Mouse (Mus musculus) lung, postnatal 25 days (tissue): ENCODE results near the gene Kcnb1.

Experiments
- DNase-seq: peaks from one replicate; pipeline ENCODE4 v3.0.0; 2022; ENCODE audit warnings: low spot score

Kcnb1 gene

DNA sequence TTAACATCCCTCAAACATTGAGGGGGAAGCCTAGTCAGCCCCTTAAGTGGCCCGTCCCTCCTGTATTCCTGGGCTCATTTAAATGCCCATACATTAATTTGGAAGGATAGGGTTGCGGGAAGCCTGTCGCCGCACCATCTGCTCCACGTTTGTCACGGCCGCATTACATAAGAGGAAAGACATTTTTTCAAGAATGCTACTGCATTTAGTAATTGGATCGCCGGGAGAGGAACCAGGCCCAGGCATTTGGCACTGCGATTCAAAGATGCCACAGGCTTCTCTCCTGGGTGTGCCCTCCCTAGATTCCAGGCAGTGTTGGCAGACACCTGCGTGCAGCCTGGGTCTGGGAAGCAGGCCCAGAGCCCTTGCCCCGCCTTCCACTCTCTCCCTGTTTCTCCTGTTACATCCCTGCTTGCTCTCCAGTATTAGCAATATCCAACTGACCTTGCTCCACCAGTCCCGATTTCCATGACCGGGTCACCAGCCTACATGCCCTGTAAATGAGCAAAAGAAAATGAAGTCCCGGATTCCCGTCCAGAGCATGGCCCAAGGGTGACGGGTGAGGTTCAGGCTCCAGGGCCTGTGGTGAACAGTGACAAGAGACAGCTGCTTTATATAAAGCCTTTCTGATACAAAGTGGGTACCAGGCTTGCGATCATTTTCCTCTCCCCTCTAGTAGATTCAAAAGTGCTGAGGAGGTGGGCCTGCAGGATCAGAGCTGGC lies 110.3 kb downstream of the Kcnb1 start:
- DNase-seq = no peak

DNA sequence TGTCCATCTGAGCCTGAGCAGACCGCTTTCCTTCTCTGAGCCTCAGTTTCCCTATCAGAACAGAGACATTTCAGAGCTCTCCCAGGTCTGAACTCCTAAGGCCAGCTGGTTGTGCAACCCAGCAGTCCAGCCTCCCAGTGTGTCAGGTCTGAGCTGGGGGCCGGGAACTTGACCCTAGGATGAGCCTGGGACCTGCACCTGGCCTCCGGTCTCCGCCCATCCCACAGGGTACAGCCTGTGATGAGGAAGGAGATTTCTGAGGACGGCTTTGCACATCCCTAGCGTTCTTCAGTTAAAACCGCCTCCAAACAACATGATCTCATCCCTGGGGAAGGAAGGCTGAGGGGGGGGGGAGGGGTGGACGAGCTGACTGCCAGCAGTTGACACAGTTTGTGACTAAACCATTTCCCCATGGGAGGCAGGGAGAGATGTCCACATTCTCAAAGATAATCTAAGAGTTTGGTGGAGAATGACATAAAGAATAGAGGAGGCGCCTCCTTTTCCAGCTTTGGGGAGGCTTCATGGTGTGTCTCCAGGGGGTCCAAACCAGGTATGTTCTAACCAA lies 110.9 kb downstream of the Kcnb1 start:
- no peak for DNase-seq

DNA sequence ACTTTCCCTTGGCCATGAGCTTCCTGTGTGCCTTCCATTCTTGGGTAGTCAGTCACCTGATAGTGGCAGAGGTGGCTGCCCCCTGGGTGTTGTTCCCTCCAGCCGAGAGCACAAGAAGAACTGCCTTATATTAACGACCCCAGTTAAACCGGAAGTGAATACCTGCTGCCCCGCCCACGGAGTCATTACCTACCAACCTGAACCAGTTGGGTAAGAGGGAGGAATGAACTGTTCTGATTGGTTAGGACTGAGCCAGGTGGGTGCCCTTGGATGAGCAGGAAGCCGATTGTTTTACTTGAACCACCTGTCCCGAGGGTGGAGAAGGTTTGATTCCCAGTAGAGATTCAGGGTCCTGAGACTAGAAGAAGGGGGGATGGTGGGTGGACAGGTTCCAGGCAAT lies 111.5 kb downstream of the Kcnb1 start:
- DNase-seq = no peak

DNA sequence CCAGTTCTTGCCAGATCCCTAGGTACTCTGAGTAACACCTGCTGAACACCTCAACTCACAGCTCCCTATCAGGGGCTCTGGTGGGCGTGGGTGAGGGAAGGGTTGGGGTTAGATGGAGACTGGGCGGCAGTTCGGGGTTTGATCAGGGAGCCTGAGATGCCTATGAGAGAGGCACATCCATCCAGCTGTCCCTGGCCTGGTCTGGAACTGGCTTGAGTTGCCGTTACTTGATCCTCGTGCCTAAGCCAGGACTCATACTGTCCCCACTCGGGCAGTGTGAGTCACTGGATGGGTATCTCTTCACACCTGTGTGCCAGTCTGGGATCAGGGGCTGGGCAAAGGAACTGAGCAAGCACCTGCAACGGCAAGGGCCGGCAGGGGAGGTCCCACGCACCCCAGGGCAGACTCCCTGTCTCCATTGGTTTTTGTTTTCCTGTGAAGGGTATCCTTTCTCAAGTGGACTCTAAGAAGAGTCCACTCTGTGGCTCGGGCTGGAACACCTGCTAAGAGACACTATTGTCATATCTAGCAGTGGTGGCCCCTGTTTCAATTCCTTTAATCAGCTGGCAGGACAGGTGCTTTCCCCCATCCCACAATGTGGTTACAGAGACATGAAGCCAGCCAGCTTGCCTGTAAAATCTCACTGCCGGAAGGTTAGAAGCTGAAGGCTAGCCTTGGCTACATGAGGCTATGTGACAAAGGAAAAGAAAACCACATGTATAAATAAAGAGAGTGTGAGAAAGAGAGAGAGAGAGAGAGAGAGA lies 112.6 kb downstream of the Kcnb1 start:
- no peak for DNase-seq

GRCm38 (mm10) chr2:167076759-167077158 lies 113.2 kb downstream of the Kcnb1 start:
- no peak for DNase-seq

DNA sequence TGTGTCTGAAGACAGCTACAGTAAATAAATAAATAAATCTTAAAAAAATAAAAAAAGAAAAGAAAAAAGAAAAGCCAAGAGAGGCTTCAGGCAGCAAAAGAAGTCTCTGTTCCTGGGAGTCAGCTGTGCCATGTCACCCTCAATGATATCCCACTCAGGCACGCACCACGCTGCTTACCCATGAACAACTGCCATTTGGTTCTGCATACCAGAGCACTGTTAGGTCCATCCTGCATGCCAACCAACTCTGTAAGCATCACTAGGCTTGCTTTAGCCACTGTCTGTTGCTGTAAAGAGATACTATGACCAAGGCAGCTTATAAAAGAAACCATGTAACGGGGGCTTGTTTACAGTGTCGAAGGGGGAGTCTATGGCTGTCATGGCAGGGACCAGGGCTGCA lies 113.6 kb downstream of the Kcnb1 start:
- no peak for DNase-seq

GRCm38 (mm10) chr2:167074587-167074986 lies 115.4 kb downstream of the Kcnb1 start:
- no peak for DNase-seq

GRCm38 (mm10) chr2:167071641-167072601 lies 118.0 kb downstream of the Kcnb1 start:
- peak; percentile 92 for DNase-seq

DNA sequence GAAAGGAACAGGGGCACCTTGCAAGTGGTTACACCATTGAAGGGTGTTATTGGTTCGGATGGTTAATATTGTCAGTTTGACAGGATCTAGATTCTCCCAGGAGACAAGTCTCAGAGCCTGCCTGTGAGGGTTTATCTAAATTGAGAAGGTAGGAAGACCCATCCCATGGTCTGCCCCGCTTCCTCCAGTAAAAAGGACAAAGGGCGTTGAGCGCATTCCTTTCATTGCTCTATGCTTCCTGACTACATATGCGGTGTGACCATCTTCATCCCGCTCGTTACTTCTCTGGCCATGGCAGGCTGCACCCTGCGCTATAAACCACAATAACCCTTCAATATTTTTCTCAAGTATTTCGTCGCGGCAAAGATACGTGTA lies 118.7 kb downstream of the Kcnb1 start:
- no peak for DNase-seq

DNA sequence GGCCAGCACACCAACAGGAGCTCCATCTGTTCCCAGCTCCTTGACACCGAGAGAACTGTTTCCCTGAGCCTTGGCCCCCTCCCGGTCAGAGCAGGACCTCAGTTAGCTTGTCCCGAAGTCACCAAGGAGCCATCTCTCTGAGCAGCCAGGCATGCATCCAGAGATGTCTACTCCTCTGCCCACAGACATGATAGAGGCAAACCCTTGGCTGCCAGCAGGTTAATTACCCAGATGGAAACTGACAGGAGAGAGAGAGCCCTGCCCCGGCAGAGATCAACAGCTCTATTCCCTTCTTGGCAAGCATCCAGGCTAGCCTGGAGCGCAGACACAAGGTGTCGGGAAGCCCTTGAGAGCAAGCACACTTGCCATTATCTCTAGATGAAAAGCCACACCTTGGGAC lies 119.6 kb downstream of the Kcnb1 start:
- no peak for DNase-seq

GRCm38 (mm10) chr2:167067575-167067974 lies 122.4 kb downstream of the Kcnb1 start:
- no peak for DNase-seq

GRCm38 (mm10) chr2:167066528-167067516 lies 123.1 kb downstream of the Kcnb1 start:
- DNase-seq = no peak

- DNase-seq = no peak
Measured at GRCm38 (mm10) chr2:167066031-167066430, 123.9 kb downstream of the Kcnb1 start.

GRCm38 (mm10) chr2:167064601-167065295 lies 125.2 kb downstream of the Kcnb1 start:
- no peak for DNase-seq

DNA sequence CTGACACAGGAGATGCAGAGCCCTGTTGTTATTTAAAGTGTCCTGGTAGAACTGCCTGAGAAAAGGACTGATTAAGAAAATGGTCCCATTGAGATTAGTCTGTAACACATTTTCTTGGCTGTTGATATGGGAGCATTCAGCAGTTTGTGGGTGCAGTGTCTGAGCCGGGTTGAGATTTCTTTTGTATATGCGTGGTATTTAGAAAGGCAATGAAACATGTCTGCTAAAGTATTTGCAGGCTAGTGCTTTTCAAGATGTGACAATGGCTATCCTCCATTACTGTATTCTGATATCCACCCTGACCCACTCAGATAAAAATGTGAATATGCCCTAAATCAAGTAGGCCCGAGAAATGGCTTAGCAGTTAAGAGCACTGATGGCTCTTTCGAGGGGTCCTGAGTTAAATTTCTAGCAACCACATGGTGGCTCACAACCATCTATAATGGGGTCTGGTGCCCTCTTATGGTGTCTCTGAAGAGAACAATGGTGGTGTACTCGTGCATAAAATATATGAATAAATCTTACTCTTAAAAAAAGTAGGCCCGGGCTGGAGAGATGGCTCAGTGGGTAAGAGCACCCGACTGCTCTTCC lies 126.0 kb downstream of the Kcnb1 start:
- no peak for DNase-seq

- peak; percentile 96 for DNase-seq
Measured at GRCm38 (mm10) chr2:167062965-167063880, 126.7 kb downstream of the Kcnb1 start, which contains the start of gene Znfx1. Znfx1 (minus strand) TSS chr2:167063015.

GRCm38 (mm10) chr2:167062497-167062911 lies 127.5 kb downstream of the Kcnb1 start:
- DNase-seq = peak; percentile 97

GRCm38 (mm10) chr2:167061381-167062034 lies 128.4 kb downstream of the Kcnb1 start:
- DNase-seq = no peak
